Mouse (Mus musculus): ENCODE measurements around the gene Atp5g3. TPM values are rescaled to one million over a fixed set of nuclear protein-coding genes. Genes with fewer than 3 reads are reported as not detected.
"Not testable (repeated sequence)": the region's sequence is repeated elsewhere in the genome, so short reads cannot be mapped to it uniquely, and the experiment has no call there.

Atp5g3 gene
- 1,407 and 1,410 TPM in 2 replicates for polyA plus RNA-seq (2015; fragmentation: Nextera tagmentation; extraction: Ambion mirVana)

GRCm38 (mm10) chr2:73911175-73911700, at the start of gene Atp5g3:
Gene Atp5g3 (minus strand): TSS chr2:73911326.
- peak; percentile 94 for DNase-seq (ENCODE audit: low spot score)

DNA sequence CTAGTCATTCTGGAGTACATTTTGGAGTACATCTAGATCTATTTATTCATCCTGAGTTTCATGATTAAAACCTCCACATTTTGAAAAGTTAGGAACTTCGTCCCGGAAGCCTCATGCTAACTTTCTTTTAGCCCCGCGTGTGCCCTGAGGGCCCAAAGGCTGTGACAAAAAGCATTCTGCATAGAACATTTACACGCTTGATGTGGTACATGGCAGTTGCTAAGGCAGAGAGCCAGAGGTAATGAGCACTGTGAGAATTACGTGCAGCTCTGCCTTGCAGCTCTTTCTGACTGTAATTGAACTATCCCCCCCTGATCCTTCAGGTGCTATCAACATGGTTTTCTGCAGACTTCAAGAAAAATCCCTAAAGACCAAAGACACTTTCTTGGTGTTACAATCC, 47.2 kb upstream of the Atp5g3 start:
- no peak for DNase-seq (ENCODE audit: low spot score)

DNA sequence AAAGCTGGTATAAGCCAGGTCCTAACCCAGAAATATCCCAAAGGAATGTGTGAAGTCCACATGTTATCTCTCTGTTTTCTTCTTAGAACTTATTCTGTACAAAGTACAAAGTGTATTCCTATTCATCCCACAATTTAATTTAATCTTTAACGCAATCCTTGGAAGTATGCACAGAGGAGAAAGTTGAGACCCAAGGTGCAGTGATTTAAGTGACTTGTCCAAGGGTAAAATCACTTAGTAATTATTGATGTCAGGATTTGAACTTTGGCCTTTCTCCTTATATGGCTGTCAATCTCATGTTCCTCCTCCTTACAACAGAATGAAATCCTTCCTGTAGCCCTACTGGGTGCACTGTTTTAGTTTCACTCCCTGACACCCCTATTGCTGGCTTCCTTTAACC, 42.5 kb upstream of the Atp5g3 start:
- DNase-seq (ENCODE audit: low spot score): no peak

GRCm38 (mm10) chr2:73952597-73953219, 41.6 kb upstream of the Atp5g3 start:
- DNase-seq (ENCODE audit: low spot score): no peak

DNA sequence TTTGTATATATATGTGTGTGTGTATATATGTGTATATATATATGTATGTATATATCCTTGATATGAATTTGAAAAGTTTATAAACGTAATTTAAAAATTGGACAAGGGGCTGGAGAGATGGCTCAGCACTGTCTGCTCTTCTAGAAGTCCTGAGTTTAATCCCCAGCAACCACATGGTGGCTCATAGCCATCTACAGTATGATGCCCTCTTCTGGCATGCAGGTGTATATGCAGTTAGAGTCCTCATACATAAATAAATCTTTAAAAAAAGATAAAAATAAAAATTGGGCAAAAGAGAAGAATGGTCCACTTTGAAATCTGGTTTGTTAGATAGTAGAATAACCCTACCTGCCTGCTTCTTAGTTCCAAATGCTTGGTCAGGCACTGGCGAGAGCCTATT, 36.2 kb upstream of the Atp5g3 start:
- peak; percentile 5 for DNase-seq (ENCODE audit: low spot score)

DNA sequence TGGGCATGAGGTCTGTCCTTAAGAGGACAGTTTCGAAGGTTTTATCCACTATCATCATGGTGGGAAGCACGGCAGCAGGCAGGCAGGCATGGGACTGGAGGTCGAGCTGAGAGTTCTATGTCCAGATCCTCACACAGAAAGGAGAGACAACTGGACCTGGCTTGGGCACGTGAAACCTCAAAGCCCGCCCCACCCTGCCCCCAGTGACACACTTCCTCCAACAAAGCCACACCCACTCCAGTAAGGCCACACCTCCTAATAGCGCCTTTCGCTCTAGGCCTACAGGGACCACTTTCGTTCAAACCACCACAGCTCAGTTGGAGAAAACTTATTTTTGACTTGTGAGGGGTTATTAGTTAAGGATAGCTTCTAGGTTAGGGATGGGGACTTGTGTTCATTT, 32.6 kb upstream of the Atp5g3 start:
- DNase-seq (ENCODE audit: low spot score): peak; percentile 4

- no peak for DNase-seq (ENCODE audit: low spot score)
Measured at GRCm38 (mm10) chr2:73942844-73943243, 31.7 kb upstream of the Atp5g3 start.

DNA sequence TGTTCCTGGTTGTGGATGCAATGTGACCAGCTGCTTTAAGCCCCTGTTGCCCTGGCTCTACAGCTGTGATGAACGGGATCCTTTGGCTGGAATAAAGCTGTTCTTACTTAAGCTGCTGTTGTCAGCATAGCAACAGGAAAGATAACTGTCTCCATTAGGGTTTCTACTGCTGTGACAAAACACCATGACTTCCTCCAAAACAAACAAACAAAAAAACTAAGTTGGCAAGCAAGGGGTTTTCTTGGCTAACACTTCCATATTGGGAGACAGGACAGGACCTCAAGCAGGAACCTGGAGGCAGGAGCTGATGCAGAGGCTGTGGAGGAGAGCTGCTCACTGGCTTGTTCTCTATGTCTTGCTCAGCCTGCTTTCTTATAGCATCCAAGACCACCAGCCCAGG, 30.2 kb upstream of the Atp5g3 start:
- DNase-seq (ENCODE audit: low spot score): no peak

DNA sequence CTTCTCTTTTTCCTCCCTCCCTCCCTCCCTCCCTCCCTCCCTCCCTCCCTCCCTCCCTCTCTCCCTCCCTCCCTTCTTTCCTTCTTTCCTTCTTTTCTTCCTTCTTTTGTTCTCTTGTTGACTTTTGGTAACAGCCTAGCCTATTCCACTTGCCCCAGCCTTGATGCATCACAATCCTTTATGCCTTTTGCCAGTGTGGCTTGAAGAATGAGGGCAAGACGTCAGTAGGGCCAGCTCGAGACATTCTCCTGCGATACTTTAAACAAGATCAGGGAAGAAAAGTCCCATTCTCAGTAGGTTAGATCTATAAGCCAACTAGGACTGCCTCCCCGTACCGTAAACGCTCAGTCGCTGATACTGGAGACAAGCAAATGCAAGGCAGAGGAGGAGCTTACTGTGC, 29.3 kb upstream of the Atp5g3 start:
- DNase-seq (ENCODE audit: low spot score): no peak

DNA sequence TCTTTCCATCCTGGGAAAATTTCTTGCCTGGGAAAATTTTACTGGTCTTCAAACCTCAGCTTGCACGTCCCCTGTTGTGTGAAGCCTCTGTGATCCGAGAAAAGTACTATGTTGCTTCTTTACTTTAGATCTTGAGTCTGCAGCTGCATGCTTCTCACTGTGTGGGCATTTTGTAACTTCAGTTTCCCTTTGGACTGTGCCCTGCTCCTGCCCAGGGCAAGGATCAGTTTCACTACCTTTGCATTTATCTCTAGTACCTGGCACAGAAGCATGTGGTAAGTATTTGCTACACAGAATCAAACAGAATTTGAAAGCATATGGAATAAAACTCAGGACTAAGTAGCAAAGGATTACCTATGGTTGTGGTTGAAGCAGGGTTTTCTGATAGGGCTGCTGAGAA, 27.8 kb upstream of the Atp5g3 start:
- no peak for DNase-seq (ENCODE audit: low spot score)

DNA sequence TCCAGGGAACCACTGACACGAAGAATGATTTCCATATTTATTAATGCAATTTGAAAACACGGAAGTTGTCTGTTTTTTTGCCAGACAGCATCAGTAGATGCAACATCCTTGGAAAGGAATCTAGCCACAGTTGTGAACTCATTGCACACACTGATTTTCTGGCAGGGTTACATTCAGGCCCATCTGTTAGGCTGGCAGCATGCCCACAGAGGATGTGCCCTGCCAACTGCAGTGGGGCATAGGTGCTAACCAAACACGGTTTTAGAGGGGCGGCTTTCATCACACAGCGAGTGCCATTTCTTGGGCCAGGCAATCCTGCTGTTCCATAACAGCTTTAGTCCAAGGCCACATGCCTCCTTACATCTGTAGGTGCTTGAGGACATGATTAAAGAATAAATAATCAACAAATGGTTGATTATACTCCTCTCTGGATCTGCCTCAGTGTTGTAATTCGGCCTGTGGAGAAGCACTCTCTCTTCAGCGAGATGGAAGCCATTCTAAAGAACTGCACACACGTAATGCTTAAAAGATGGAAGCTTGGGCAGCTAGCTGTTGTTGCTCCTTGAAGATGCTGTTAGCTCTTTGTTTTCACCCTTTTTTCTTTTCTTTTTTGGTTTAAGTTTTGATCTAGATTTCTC, 21.7 kb upstream of the Atp5g3 start:
- DNase-seq (ENCODE audit: low spot score): no peak

GRCm38 (mm10) chr2:73927711-73928110, 16.6 kb upstream of the Atp5g3 start:
- DNase-seq (ENCODE audit: low spot score): no peak

DNA sequence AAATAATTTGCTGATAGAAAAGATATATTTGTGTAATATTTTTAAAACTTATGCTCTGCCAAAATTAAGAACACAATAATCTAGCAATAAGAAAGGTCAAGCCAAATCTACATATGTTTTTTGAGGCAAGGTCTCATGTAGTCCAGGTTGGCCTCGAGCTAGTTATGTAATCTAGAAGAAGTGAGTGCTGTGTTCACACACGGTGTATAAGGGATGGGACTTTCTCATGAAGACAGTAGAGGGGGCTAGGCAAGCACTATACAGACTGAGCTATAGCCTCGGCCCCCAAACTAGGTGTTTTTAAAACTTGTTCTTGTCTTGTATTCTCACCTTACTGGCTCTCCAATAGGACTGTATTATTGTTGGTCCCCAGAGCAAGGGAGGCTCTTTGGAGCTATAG, 14.4 kb upstream of the Atp5g3 start:
- DNase-seq (ENCODE audit: low spot score): no peak

DNA sequence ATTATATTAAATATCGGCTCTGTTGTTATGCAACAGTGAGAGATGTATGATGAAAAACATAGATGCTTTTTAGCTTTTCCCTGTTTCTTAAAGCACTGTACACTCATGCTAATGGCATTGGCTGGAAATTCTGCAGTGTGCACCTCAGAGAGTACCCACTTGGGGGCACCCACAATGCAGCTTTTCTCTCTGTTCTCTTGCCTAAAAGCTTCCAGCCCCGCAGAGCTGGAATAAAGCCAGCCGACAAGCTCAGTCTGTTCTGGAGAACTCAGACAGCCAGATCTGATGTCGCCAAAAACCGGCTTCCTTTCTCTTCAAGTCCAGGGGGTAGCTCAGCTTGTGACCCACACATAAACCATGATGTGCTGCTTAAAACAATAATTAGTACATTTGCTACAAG, 14.0 kb upstream of the Atp5g3 start:
- peak; percentile 17 for DNase-seq (ENCODE audit: low spot score)

- no peak for DNase-seq (ENCODE audit: low spot score)
Measured at GRCm38 (mm10) chr2:73919642-73920041, 8.5 kb upstream of the Atp5g3 start.

- no peak for DNase-seq (ENCODE audit: low spot score)
Measured at GRCm38 (mm10) chr2:73912264-73912663, 1.1 kb upstream of the Atp5g3 start.

DNA sequence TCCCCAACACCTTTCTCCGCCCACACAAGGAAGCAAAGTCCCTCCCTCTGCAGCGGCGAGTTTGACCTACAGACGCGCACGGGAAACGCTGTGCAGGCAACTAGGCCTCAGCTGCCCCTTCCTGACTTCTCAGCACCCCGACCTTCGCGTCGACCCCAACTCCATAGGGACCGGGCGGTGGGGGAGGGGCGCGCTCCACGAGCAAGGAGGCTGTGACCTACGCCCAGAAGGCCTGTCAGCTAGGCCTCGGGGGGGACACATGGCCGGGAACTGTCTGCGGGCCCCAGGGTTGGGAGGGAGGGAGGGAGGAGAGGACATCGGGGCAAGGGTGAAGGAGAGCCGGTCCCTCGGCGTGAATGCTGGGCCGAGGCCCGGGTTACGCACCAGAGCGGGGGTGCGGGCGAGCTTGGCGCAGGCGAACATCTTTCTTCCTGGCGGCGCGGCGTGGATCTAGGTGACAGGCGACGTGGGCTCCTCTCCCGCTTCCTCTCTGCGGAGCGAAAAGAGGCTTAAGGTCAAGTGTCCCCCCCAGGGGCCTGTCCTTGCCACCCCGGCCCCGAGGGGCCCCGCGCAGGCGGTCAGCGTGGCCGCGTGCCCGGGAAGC, 453 bp downstream of the Atp5g3 start:
- DNase-seq (ENCODE audit: low spot score): no peak

DNA sequence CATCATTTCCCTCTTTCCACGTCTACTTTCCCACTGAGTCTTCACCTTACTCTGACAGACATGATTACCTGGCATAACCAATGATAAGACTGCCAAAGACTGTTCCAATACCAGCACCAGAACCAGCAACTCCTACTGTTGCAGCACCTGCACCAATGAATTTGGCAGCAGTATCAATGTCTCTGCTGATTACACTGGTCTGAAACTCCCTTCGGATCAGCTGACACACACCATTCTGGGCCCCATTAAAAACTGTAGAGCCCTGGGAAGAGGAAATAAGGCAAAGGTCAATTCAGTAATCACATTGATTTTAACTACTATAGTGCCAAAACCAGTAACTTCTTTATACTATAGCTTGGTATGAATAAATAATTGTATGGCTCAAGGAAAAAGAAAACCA, 2.0 kb downstream of the Atp5g3 start:
- DNase-seq (ENCODE audit: low spot score): no peak

DNA sequence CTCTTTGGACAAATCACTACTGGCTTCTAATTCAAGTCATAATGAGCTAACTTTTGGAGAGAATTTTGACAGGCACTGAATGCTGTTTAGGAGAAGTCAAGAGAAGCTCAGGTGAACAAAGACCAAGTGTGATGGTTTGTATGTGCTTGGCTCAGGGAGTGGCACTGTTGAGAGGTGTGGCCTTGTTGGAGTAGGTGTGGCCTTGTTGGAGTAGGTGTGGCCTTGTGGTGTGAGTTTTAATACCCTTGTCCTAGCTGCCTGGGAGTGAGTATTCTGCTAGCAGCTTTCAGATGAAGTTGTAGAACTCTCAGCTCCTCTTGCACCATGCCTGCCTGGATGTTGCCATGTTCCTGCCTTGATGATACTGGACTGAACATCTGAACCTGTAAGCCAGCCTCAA, 6.4 kb downstream of the Atp5g3 start:
- not testable (repeated sequence) for DNase-seq (ENCODE audit: low spot score)

GRCm38 (mm10) chr2:73903536-73903935, 7.6 kb downstream of the Atp5g3 start:
- no peak for DNase-seq (ENCODE audit: low spot score)

DNA sequence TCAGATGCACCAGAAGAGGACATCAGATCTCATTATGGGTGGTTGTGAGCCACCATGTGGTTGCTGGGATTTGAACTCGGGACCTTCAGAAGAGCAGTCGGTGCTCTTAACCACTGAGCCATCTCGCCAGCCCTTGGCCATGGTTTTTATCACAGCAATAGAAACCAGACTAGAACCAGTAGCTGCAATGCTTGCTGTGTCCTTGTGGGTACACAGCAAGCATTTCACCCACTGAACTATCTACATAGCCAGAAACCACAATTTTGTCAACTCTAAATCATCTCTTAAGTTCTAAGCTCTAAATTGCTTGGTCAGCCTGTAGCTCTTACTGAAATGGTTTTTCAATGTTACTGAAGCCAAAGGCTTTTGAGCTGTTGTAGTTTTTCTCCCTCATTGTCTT, 8.8 kb downstream of the Atp5g3 start:
- not testable (repeated sequence) for DNase-seq (ENCODE audit: low spot score)

DNA sequence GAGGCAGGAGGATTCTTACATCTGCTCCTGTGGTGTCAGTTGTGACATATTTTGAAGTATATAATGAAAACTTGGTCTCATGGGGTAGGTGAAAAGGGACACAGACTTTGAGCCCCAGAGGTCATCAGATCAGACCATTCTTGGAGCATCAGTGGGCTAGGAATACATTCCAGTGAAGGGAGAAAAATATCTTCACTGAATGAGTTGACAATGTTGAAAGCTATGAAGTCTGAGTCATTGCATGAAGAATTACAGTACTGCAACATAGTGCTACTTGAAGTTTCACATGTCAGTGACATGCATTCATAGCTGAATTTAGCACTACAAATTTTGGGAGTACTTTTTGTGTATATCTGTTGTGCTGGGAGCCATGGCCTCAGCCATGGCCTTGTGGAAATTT, 10.0 kb downstream of the Atp5g3 start:
- DNase-seq (ENCODE audit: low spot score): no peak

- DNase-seq (ENCODE audit: low spot score): no peak
Measured at GRCm38 (mm10) chr2:73900364-73900763, 10.8 kb downstream of the Atp5g3 start.

All from thymus, postnatal 0 days (tissue).